In the genomic region with DNA sequence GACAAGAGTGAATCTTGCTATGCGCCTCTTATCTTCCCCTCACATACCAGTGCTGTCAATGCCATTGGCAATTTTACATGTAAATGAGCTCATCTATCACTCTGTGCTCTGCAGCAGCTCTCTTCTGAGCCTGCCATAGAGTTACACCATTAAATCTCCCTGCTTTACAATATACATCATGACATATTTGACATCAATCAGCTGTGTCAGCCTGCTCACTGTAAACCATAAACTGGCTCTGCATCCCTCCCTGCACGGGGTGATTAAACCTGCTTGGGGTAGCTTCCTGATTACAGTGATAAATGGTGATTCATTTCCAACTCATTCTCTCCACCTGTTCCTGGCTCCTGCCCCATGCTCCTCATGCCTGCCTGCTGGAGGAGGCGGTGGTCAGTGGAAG, we compare ENCODE assay signal across 17 mouse cellular contexts.
A peak's percentile ranks its signal among the peaks of the same experiment; 100 is the strongest.
DNase-seq lines count a peak whose midpoint lies in the region; ATAC-seq lines count a peak whose summit lies in the region.
"Had no signal": no experiment of that assay in that cellular context is flagged by ENCODE, and none has a peak within 500 bp of the region (broad histone marks: within the 10 kb centered on the region; RNA-seq: fewer than 3 reads in every experiment).

No protein-coding gene starts in this region.

- no peak overlapping the region for H3K4me3 ChIP-seq in hindbrain, embryonic 13.5 days
- H3K4me3 ChIP-seq in neural tube, embryonic 14.5 days (ENCODE audit: low read depth, low read length) = no peak overlapping the region
- H3K4me3 ChIP-seq: intestine, embryonic 15.5 days; liver, embryonic 12.5 days; stomach, embryonic 15.5 days had no signal

- peak overlapping the region; percentile 36; the same call in 1 of the 2 replicates for H3K27ac ChIP-seq in hindbrain, embryonic 13.5 days
- H3K27ac ChIP-seq in neural tube, embryonic 14.5 days (ENCODE audit: low read depth, low read length) = no peak overlapping the region
- H3K27ac ChIP-seq: intestine, embryonic 15.5 days; liver, embryonic 12.5 days; stomach, embryonic 15.5 days had no signal

- no peak overlapping the region for H3K4me2 ChIP-seq in hindbrain, embryonic 13.5 days
- H3K4me2 ChIP-seq in neural tube, embryonic 14.5 days (ENCODE audit: low read depth, low read length) = no peak overlapping the region
- H3K4me2 ChIP-seq: intestine, embryonic 15.5 days; liver, embryonic 12.5 days; stomach, embryonic 15.5 days had no signal

- H3K36me3 ChIP-seq in hindbrain, embryonic 13.5 days = no peaks in the 10 kb centered on the region
- no peaks in the 10 kb centered on the region for H3K36me3 ChIP-seq in neural tube, embryonic 14.5 days (ENCODE audit: control insufficient read depth, insufficient read depth, low read length)
- H3K36me3 ChIP-seq: intestine, embryonic 15.5 days; liver, embryonic 12.5 days; stomach, embryonic 15.5 days had no signal

- peak; percentile 81 for ATAC-seq in hindbrain, embryonic 13.5 days (ENCODE audit: low FRiP score)
- ATAC-seq in neural tube, embryonic 14.5 days (ENCODE audit: low read depth) = peak; percentile 89
- ATAC-seq: intestine, embryonic 15.5 days; liver, embryonic 12.5 days had no signal

- H3K27me3 ChIP-seq in hindbrain, embryonic 13.5 days = no peaks in the 10 kb centered on the region
- H3K27me3 ChIP-seq in neural tube, embryonic 14.5 days (ENCODE audit: control insufficient read depth, insufficient read depth, low read length) = no peaks in the 10 kb centered on the region
- H3K27me3 ChIP-seq: intestine, embryonic 15.5 days; liver, embryonic 12.5 days; stomach, embryonic 15.5 days had no signal

- H3K4me1 ChIP-seq in hindbrain, embryonic 13.5 days (replicated peaks) = peaks cover 12% of the 10 kb centered on the region
- peaks cover 8% of the 10 kb centered on the region; the same call in 1 of the 2 replicates for H3K4me1 ChIP-seq in neural tube, embryonic 14.5 days (ENCODE audit: control insufficient read depth, insufficient read depth, low read length)
- H3K4me1 ChIP-seq: intestine, embryonic 15.5 days; liver, embryonic 12.5 days; stomach, embryonic 15.5 days had no signal

- peak; percentile 33 for DNase-seq in left cerebral cortex, postnatal 4 days
- no peak for DNase-seq in left cerebral cortex, adult 18-20 months (ENCODE audit: low spot score in 2 of 2)
- peak; percentile 90 for DNase-seq in cerebellum, adult 9-11 months
- DNase-seq in gastrocnemius, adult 18-20 months (ENCODE audit: low spot score) = no peak
- DNase-seq in right cerebral cortex, adult 2 months (ENCODE audit: low spot score in 2 of 2) = no peak
- DNase-seq in embryo, embryonic 11 days = no peak
- DNase-seq: adrenal gland, postnatal 36 days; B cell, adult 2 months; heart, adult 18-20 months; kidney, postnatal 10 days; layer of hippocampus, adult 9-11 months; lung, postnatal 14 days had no signal

- intact Hi-C loops in left cerebral cortex, postnatal 4 days (cut with DNase I) = no loop called here

- WGBS in hindbrain, embryonic 13.5 days = 47% methylated on average over 3 of the region's 3 CpGs
- whole genome bisulfite sequencing in neural tube, embryonic 14.5 days = 32% methylated on average over 3 of the region's 3 CpGs

- no peaks in the 10 kb centered on the region for H3K9me3 ChIP-seq in hindbrain, embryonic 13.5 days
- no peaks in the 10 kb centered on the region for H3K9me3 ChIP-seq in neural tube, embryonic 14.5 days (ENCODE audit: control insufficient read depth, low read length)
- H3K9me3 ChIP-seq: intestine, embryonic 15.5 days; liver, embryonic 12.5 days; stomach, embryonic 15.5 days had no signal

- no peak overlapping the region for H3K9ac ChIP-seq in hindbrain, embryonic 13.5 days
- no peak overlapping the region for H3K9ac ChIP-seq in neural tube, embryonic 14.5 days (replicated peaks; ENCODE audit: low read depth, low read length)
- H3K9ac ChIP-seq: intestine, embryonic 15.5 days; liver, embryonic 12.5 days; stomach, embryonic 15.5 days had no signal

Comparison
In these comparisons a context has a peak if more than half of its experiments do, and no peak if none do; other contexts are left out.
1. DNase-seq: peak in left cerebral cortex, postnatal 4 days (single experiment) and cerebellum, adult 9-11 months (single experiment); none in left cerebral cortex, adult 18-20 months (0 of 2), gastrocnemius, adult 18-20 months (single experiment), right cerebral cortex, adult 2 months (0 of 2) and embryo, embryonic 11 days (single experiment).